Mouse (Mus musculus): Measurements from ENCODE around the gene Rbm48.
A peak's percentile ranks its signal among the peaks of the same experiment; 100 is the strongest.
"Not testable (repeated sequence)": the region's sequence is repeated elsewhere in the genome, so short reads cannot be mapped to it uniquely, and the experiment has no call there.

The Rbm48 gene

DNA sequence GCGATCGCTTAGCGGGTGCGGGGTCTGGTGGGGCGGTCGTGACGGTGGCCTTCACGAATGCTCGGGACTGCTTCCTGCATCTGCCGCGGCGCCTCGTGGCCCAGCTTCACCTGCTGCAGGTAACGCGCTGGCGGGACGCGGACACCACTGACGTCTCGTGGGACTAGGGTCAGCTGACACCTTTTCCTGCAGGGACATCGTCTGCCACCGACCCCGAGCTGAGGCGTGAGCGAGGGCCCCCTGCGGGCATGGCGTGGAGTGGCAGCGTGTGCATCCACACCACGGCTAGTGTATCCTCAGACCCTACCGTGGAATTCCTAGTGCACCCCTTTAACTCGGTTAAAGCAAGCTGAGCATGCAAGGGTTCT is at the start of gene Rbm48:
TSS of gene Rbm48 (minus strand) at position 187 of the 368 bp plus-strand sequence.
- peak; percentile 19 for DNase-seq (ENCODE audit: extremely low read depth, low read depth)

DNA sequence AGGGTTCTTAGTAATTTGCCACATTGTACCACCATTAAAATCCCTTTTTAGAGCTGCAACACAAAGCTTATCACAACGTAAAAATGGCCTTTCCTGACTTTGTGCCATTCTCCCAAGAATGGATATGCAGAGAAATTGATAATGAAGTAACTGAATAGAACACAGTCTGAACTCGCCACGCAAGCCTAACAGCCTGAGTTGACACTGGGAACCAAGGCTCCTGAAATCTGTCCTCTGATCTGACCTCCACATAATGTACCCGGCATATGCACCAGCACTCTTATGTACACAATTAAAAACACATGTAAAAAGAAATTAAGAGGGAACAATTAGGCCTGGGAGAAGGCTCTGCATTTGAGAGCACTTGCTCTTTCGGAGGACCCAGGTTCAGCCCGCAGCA is 48.9 kb upstream of the Rbm48 start:
- no peak for DNase-seq (ENCODE audit: extremely low read depth, low read depth)

DNA sequence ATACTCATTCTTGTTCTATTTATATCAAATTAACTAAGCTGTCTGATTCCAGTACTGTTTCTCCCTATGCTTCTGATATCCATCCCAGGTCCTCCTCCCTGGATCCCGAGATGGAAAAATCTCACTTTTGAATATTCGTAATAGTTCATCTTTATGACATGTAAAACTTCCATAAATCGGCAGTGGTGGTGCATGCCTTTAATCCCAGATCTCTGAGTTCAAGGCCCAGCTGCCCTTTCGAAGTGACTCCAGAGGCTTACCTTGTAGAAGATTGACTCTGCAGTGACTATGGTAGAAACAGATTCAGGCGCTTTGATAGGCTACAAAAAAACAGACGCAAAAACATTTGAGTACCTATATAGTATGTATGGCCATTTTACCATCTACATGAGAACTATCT is 48.2 kb upstream of the Rbm48 start:
- DNase-seq (ENCODE audit: extremely low read depth, low read depth) = no peak

DNA sequence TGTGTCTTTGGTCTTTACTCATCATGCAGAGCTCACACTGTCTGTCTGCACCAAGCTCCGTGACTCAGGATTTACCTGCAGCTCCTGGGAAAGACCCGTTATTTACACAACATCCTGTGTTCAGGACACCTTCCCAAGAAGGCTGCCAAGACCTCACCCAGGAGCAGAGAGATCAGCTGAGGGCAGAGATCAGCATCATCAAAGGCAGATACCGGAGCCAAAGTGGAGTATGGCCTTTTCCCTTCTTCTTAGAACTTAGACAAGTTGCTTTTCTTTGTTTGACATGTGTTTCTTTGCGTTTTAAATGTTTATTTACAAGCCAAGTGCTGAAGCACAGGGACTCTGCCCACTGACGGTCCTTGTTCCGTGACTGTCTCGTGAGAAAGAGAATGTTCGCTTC is 38.9 kb upstream of the Rbm48 start:
- DNase-seq (ENCODE audit: extremely low read depth, low read depth) = no peak

DNA sequence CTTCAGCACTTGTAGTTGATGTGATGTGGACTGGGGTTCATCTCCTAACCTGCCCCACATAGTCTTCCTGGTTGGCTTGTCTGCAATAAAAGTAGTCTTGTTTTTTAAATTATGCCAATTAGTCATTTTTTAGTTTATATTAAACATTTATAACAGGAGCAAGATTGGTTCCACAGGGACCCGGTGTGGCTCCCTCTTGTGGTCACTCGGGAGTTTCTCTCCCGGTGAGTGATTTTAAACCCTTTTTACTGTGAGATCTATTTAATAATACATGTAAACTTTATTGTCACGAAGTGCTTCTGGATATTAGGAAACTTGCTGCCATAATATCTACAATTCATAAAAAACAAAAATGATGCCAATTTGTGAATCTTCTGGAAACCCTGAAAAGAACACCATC is 37.6 kb upstream of the Rbm48 start:
- no peak for DNase-seq (ENCODE audit: extremely low read depth, low read depth)

DNA sequence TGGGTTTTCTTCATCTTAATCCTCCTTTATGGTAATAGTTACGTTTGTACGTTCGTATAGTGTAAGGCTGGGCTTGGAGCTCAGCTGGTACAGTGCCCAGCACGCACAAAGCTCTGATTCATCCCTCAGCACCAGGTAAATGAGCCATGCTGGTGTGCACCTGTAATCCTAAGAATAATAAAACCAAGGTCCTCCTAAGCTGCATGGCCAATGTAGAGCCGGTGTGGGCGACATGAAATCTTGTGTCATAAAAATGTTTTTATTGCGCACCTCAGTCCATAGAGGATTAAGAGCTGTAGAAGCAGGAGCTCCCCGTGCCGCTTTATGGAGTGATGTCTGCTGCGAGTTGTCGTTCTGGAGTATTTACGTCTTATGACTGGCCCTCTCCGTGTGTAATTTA is 36.9 kb upstream of the Rbm48 start:
- DNase-seq (ENCODE audit: extremely low read depth, low read depth) = no peak

DNA sequence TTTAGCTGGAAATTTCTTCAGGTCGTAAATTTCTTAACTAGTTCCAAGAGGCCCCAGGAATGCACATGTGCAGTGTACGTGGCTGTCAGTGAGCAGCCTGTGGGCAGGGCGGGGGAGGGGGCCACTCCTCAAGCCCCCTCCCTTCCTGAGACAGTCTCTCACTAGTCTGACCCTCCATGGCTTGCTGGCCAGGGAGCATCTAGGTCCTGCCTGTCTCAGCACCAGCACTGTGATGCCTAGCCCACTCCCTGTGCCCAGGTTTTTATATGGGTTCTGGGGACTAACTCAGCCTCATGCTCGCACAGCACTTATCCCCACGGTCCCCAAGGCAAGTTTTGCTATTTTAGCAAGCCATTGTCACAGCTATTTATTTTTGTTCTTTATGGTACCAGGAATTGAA is 35.9 kb upstream of the Rbm48 start:
- DNase-seq (ENCODE audit: extremely low read depth, low read depth) = no peak

DNA sequence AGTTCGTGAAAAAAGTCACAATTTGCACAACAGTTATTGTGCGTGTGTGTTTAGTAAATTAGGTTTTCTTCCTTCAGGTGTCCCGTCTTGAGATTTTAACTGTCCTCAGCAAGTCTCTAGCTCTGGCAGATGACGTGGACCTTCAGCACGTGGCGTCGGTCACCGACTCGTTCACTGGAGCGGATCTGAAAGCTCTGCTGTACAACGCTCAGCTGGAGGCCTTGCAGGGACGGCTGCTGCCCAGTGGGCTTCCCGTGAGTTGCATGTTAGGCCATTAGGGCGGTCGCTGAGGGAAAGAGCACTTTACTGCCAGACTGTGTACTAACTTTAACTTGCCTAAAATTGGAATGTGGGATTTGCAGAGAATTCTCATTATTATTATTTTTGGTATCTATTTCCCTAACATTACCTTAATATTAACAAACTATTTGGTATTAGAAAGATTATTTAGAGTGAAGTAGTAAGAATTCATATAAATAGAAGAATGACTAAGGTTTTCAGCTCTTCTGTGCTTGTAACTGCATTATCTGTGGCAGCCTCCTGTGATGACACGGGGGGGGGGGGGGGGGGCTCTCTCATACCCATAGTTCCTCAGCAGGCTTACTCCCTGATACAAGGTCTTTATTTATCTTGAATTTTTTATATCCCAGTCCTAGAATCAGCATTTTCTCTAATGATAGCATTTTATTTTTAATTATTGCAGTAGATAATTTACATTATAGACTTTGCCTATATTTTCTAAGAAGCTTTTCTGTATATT is 35.3 kb upstream of the Rbm48 start:
- no peak for DNase-seq (ENCODE audit: extremely low read depth, low read depth)

DNA sequence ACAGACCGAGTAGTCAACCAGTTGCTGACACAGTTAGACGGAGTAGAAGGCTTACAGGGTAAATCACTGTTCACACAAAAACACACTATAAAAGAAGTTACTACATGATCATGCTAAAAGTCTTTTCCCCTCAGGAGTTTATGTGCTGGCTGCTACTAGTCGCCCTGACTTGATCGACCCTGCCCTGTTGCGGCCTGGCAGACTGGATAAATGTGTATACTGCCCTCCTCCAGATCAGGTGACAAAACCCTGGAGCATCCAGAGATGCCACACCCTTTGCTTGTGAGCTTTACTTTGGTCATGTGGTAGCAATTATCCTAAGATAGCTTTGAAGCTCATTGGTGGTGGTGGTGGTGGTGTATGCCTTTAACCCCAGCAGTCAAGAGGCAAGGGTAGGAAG is 33.7 kb upstream of the Rbm48 start:
- no peak for DNase-seq (ENCODE audit: extremely low read depth, low read depth)

DNA sequence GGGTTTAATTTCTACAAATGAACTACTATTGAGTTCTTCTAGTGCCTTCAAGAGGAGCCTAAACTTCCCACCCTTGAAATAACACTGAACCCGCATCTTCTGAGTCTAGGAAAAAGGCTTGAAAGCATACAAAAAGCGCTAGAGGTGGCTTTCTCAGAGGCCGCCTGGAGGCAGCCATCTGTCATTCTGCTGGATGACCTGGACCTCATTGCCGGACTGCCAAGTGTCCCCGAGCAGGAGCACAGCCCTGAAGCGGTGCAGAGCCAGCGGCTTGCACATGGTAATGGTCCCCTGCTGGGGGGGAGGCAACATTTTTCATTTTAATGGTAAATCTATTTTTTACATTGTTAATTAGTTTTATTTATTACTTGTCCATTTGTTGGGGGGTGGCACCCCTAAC is 24.1 kb upstream of the Rbm48 start:
- no peak for DNase-seq (ENCODE audit: extremely low read depth, low read depth)

DNA sequence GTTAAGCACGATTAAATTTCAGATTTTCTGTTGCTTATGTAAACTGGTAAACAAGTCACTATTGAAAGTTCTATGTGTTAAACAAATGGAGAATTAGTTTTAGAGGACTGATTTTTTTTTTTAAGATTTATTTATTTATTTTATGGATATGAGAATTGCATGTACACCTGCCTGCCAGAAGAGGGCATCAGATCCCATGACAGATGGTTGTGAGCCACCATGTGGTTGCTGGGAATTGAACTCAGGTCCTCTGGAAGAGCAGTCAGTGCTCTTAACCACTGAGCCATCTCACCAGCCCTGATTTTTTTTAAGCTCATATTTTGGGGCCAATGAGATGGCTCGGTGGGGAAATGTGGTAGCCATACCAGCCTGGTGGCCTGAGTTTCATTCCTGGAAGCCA is 15.4 kb upstream of the Rbm48 start:
- not testable (repeated sequence) for DNase-seq (ENCODE audit: extremely low read depth, low read depth)

DNA sequence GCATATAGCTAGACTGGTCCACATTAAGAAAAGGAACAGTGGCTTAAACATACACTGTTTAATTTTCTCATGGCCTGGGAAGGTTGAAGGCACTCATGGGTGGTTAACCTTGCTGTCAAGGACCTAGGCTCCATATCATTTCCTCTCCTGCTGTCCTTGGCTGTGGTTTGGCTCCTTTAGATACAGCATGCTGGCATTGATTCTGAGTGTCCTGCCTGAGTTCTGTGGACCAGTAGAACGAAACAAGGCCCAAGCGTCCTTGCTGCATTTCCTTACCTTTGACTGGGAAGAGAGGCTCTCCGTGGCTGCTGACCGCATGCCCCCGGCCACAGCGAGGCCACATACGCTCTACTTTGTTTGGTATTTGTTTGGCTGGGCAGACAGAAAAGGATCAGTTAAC is 12.9 kb upstream of the Rbm48 start:
- no peak for DNase-seq (ENCODE audit: extremely low read depth, low read depth)

DNA sequence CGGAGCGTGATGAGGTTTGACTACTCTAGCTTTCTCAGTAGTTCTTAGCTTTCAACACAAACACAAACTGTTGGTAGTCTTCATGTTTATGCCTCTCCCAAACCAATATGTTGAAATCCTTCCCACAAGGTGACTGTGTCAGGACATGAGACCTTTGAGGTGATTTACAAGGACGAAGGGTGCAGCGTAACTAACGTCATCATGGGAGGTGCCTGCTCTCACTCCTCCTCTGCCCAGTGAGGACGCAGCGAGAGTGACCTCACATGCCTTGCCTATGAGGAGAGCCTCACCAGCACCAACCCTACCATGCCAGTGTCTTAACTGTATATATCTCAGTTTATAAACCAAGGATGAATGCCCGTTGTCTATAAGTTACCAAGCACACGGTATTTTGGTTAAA is 10.7 kb upstream of the Rbm48 start:
- DNase-seq (ENCODE audit: extremely low read depth, low read depth) = no peak

DNA sequence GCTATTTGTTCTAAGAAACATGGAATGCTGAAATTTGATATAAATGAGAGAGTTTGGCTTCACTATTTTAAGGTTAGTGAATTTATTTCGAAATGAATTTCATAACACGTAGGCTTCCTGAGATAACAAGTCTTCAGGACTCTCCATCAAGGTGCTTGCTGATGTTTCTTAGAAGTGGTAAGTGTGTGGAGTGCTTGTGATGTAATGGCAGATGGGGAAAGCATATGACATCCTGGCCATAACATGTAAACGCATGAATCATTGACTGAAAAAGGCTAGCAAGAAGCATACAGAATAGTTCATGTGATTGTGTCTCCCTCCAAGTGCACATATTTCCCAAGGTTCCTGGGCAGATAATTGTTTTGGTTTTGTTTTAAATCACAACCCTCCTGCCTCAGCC is 4.4 kb upstream of the Rbm48 start:
- DNase-seq (ENCODE audit: extremely low read depth, low read depth) = no peak

DNA sequence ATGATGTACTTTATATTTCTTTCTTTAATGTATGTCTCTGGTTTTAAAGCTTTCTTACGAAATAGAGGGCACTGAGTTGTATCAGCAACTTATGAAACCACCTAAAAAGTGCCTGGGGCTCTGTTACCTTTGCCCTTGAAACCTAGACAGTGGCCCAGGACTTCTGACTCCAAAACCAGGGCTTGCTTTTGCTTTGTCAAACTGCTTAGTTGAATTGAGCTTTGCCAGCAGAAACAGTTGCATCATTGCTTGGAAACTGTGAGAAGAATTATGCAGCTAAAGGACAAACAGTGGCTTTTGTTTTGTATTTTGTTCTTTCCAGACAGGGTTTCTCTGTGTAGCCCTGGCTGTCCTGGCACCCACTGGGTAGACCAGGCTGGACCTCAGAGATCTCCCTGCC is 3.9 kb upstream of the Rbm48 start:
- no peak for DNase-seq (ENCODE audit: extremely low read depth, low read depth)

DNA sequence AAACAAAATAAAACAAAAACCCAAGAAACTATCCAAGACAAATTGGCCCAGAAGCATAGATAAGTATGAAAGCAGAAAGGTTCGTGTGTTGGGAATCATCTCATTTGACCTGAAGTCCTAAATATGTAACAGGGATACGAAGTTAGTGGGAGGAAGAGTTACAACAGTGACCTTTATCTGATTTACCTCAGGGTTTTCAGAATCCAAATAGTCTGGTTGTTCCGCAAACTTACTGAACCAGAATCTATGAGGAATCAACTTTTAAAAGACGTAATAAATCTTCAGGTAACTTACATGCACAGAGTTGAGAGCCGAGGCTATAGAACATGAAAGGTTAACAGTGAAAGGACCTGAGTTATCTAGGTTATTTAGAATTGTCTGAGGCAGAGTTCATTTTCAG is 2.4 kb upstream of the Rbm48 start:
- no peak for DNase-seq (ENCODE audit: extremely low read depth, low read depth)

DNA sequence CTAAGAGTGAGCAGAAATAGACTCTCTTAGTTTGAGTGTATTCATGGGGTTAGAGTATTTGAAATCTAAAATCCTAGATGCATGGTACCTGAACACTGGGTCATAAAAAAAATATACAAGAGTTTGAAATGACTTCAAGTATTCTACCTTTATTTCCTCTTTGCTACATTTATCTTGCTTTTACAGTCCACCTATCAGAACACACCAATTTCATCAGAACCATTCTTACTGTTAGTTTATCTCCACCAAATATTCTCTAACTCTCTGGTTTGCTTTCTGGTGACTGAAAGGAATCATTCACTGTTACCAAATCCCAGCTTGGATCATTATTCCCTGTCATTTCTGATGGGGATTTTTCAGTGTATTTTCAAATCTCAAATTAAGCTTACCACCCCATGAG is 786 bp upstream of the Rbm48 start:
- DNase-seq (ENCODE audit: extremely low read depth, low read depth) = no peak

DNA sequence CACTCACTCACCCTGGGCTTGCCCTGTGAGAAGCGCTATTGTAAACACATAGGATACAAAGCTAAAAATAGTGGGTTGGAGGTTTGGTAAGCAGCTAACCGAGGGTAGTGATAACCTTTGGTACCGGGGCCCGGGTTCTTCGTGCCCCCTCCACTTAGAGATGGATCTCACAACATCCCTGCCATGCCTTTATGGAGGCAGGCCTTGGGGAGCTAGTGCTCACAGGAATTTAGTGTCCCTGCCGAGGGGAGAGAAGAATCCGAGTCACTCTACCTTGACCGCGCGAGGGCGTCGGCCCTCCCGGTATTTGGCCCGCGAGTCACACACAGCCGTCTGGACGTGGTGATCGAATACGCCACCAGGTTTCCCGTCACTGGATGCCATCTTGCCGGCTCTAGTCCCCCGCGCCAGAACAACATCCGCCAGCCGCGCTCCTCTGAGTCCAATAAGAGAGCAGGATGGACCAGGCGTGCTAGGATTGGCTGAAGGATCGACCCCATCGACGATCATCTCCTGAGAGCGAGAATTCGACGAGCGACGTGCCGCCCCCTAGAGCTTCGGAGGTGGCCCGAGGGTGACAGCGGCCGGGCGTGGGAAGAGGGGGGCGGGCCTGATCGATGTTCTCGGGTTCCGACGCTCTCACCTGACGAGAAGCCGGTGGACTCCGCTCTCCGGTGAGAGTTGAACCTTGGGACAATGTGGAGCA is 539 bp downstream of the Rbm48 start, which contains the start of gene Pex1:
TSS of gene Pex1 (plus strand) at position 374 of the 706 bp plus-strand sequence.
- peak; percentile 91 for DNase-seq (ENCODE audit: extremely low read depth, low read depth)

DNA sequence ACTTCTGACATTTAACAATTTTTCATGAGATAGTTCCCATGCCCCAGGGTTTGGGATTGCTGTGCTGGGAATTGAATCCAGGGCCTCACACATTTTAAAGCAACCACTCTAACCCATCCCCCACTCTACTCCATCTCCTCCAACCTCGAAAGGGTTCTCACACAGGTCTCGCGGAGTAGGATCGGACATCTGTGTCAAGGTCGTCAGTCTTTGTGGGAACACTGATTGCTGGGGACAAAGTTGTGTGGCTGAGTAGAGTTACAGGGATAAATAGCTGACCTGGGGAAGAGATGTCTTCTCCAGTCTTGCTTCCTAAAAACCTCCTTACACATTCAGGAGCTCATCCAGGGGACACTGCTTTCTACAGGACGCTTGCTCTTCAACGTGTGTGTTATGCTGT is 17.3 kb downstream of the Rbm48 start:
- DNase-seq (ENCODE audit: extremely low read depth, low read depth) = no peak

DNA sequence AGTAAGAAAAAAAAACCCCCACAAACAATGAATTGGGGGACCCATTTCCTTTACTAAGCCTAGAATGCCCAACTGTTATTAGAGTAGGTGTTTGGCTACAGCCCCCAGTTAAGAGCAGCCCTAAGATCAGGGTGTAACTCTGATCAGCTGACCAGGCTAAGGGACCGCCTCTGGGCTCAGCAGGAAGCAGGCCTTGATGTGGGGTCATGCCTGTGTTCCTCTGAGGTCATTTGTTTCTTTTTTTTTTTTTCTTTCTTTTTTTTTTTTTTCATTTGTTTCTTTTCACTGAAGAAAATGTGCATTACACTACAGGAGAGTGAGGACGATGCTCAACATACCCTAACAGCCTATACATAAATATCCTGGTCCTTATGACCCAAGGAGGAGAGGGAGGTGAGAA is 18.4 kb downstream of the Rbm48 start:
- no peak for DNase-seq (ENCODE audit: extremely low read depth, low read depth)

DNA sequence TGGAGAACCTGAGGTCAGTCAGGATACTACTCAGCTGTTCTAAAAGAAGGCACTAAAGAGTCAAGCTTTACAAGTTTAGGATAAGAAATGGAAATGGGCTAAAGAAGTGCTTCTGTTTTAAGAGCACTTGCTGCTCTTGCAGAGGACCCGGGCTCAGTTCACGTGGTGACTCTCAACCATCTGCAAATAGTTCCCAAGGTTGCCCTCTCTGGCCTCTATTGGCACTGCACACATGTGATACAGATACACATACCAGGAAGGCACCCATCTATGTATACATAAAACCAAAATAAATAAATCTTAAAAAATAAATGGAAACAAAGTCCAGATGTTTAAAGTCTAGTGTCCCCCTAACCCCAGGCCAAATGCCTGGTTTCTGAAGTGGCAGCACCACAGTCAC is 21.6 kb downstream of the Rbm48 start:
- no peak for DNase-seq (ENCODE audit: extremely low read depth, low read depth)

DNA sequence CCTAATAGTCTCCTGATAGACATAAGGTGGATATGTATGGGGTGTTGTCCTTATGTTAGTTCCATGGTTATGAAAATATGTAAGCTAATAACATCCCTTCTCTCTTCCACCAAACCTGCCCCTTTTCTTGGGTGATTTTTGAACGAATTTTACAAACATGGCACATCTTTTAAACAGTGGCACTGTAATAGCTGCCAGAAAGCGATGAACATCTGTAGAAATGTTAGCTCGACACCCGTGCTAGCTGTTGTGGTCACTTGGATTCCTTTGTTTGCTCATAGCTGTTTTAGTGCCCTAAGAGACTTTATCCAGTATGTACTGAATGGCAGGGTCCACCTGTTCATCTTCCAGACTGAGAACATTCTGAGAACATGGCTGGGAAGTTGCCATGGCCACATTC is 25.1 kb downstream of the Rbm48 start, which contains the start of gene 1700109H08Rik:
TSS of gene 1700109H08Rik (plus strand) at position 301 of the 400 bp plus-strand sequence.
- no peak for DNase-seq (ENCODE audit: extremely low read depth, low read depth)

DNA sequence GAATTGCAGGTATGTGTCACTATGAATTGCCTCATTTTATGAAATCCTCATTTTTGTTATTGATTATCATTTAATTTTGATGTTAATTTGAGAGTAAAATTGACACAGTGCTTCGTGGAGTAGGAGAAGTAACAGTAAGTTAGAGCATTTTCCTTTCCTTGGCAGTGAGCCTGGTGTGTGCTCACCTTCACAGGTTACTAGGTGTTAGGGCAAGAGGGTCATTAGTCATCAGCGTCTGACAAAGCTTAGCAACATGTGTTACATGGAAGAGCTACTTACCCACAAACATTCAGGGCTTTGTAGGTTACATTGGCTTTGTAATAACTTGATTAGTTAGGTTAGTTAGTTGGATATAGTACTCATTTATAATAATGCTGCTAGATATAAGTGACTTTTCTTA is 42.2 kb downstream of the Rbm48 start:
- no peak for DNase-seq (ENCODE audit: extremely low read depth, low read depth)

Data from MEL-GATA-1-ER (cell line).